Mouse (Mus musculus) intestine, postnatal 0 days (tissue): ENCODE results near the gene Arl6. TPM values are rescaled to one million over a fixed set of nuclear protein-coding genes. Genes with fewer than 3 reads are reported as not detected.

ENCODE experiments used
- ATAC-seq: fragments of 200-750 bp; cut with Nextera tagmentation; 2 replicates; pipeline ENCODE4 v1.8.0; 2017; ENCODE audit warnings: mild to moderate bottlenecking, moderate TSS enrichment, moderate library complexity
- H3K27ac ChIP-seq: fragments of 300-500 bp; sonication (generic); 2 replicates; pipeline ENCODE4 v1.5.1; 2014; ENCODE audit warnings: mild to moderate bottlenecking, low read depth, low read length, moderate library complexity
- H3K27me3 ChIP-seq: fragments of 300-500 bp; sonication (generic); replicated peaks from 2 replicates; pipeline ENCODE4 v1.6.1; 2014; ENCODE audit warnings: low read length, mixed read lengths; ENCODE audit not compliant: control insufficient read depth, insufficient read depth
- H3K36me3 ChIP-seq: fragments of 300-500 bp; sonication (generic); 2 replicates; pipeline ENCODE4 v1.6.1; 2014; ENCODE audit warnings: mild to moderate bottlenecking, moderate library complexity; ENCODE audit not compliant: control insufficient read depth, insufficient read depth
- H3K4me1 ChIP-seq: fragments of 300-500 bp; sonication (generic); replicated peaks from 2 replicates; pipeline ENCODE4 v1.6.1; 2014; ENCODE audit warnings: antibody characterized with exemption, low read length, mixed read lengths; ENCODE audit not compliant: control insufficient read depth, insufficient read depth
- H3K4me2 ChIP-seq: fragments of 300-500 bp; sonication (generic); replicated peaks from 2 replicates; pipeline ENCODE4 v1.6.1; 2014; ENCODE audit warnings: low read depth, mild to moderate bottlenecking, moderate library complexity
- H3K4me3 ChIP-seq: fragments of 300-500 bp; sonication (generic); 2 replicates; pipeline ENCODE4 v1.5.1; 2014; ENCODE audit warnings: low read depth, low read length
- H3K9ac ChIP-seq: fragments of 300-500 bp; sonication (generic); 2 replicates; pipeline ENCODE4 v1.6.1; 2014; ENCODE audit warnings: mild to moderate bottlenecking, low read depth, low read length
- H3K9me3 ChIP-seq: fragments of 300-500 bp; sonication (generic); 2 replicates; pipeline ENCODE4 v1.6.1; 2016; ENCODE audit warnings: mixed run types; ENCODE audit not compliant: control insufficient read depth
- CTCF ChIP-seq: sonication (generic); IDR thresholded peaks from 2 replicates; pipeline ENCODE4 v1.5.1; 2016; ENCODE audit warnings: low read depth, mild to moderate bottlenecking, control low read depth, antibody characterized with exemption, moderate library complexity
- WGBS: fragments of 180-500 bp; shearing (Covaris S2); extraction: QIAGEN DNeasy Blood & Tissue Kit; methylation state at CpG from one replicate; pipeline ENCODE4 v1.1.7; 2014; 5-methylcytosine and 5-hydroxymethylcytosine counted together
- polyA plus RNA-seq: library from polyadenylated mRNA; unstranded; fragments of >200 nt; fragmentation: Nextera tagmentation; extraction: Ambion mirVana; gene quantifications from 2 replicates; pipeline ENCODE4 v1.2.1, GENCODE M21; 2015

Arl6 gene
- polyA plus RNA-seq, result 9.9 and 10.0 TPM in 2 replicates

DNA sequence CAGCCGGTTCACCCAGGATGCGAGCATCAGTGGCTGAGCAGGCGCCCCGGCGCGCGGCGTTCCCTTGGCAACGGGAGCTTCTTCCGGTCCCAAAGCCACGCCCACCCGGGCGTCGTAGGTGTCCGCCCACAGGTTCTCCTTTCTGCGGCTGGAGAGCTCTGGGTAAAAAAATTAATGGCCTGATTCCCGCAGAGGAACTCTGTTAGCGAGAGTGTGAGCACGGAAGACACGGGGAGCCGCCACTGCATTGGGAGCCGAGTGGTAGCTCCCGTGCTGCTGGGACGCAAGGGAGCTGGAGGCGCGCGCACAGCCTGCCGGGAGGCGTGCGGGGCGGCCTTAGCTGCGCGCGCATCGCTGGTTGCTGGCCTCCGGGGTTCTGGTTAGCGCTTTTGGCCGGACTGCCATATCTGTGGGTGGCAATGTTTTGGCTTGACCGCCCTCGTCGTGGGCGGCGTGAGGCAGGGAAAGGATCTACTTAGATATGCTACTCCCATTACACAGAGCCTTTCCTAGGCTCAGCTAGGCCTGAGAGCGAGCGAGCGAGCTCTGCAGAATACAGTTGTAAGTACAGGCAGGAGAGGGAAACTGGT, at the start of gene Arl6:
Arl6 (minus strand) TSS at position 290 of the 590 bp plus-strand sequence.
- no peak for TF ChIP-seq CTCF
- Histone ChIP-seq H3K27me3 (no peaks in the 10 kb centered on the region), H3K9me3 (no peaks in the 10 kb centered on the region), H3K27ac (peak within 1 kb of the TSS; percentile 90), H3K36me3 (no peaks in the 10 kb centered on the region), H3K9ac (peak within 1 kb of the TSS; percentile 58), H3K4me1 (no peaks in the 10 kb centered on the region), H3K4me3 (peak within 1 kb of the TSS; percentile 74), H3K4me2 (peak within 1 kb of the TSS; percentile 84)
- ATAC-seq, result peak; percentile 99
- under 1% methylated on average over 46 of the region's 46 CpGs for WGBS

DNA sequence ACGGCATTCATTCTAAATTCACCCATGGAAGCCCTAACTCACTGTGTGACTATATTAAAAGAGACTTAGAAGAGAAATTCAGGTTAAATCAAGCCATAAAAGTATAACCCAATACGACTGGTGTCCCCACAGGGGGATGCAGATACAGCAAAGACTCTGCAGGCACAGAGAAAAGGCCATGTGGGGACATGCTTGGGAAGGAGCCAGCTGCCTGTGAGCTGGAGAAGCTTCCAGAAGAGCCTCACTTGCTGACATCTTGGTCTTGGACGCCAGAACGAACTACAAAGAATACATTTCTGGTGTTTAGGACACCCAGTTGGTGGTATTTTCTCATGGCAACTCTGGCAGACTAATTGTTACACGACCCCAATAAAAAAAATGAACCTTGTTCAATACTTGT, 45.9 kb upstream of the Arl6 start:
- no peak overlapping the region for H3K27ac ChIP-seq
- no peak overlapping the region for H3K4me2 ChIP-seq
- TF ChIP-seq CTCF, result no peak
- WGBS, result 65% methylated on average over 5 of the region's 5 CpGs
- H3K4me1 ChIP-seq, result no peaks in the 10 kb centered on the region
- H3K4me3 ChIP-seq, result no peak overlapping the region
- H3K9me3 ChIP-seq, result no peaks in the 10 kb centered on the region
- no peaks in the 10 kb centered on the region for H3K36me3 ChIP-seq
- no peak for ATAC-seq
- H3K27me3 ChIP-seq, result no peaks in the 10 kb centered on the region
- H3K9ac ChIP-seq, result no peak overlapping the region

DNA sequence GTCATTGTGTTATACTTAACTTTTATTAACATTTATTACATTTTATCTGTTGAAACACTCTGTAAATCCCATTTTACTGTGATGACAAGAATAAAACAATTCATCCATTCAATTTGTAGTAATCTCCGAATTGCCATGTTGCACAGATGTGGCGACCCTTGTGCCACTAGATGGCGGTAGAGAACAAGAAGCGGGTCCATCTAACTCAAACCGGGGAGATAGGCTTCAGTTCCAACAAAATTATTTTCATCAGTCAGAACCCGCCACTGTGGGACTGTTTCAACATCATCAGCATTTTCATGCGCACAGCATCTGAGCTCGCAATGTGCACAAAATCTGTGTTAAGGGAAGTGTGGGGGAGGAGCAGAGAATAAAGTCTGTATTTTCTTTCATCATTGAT, 44.2 kb upstream of the Arl6 start:
- TF ChIP-seq CTCF, result peak; percentile 95
- Histone ChIP-seq H3K9ac (no peak overlapping the region), H3K36me3 (no peaks in the 10 kb centered on the region), H3K27ac (no peak overlapping the region), H3K4me3 (no peak overlapping the region), H3K27me3 (no peaks in the 10 kb centered on the region), H3K4me2 (no peak overlapping the region), H3K4me1 (no peaks in the 10 kb centered on the region), H3K9me3 (no peaks in the 10 kb centered on the region)
- 6% methylated on average over 8 of the region's 8 CpGs for WGBS
- ATAC-seq, result no peak

DNA sequence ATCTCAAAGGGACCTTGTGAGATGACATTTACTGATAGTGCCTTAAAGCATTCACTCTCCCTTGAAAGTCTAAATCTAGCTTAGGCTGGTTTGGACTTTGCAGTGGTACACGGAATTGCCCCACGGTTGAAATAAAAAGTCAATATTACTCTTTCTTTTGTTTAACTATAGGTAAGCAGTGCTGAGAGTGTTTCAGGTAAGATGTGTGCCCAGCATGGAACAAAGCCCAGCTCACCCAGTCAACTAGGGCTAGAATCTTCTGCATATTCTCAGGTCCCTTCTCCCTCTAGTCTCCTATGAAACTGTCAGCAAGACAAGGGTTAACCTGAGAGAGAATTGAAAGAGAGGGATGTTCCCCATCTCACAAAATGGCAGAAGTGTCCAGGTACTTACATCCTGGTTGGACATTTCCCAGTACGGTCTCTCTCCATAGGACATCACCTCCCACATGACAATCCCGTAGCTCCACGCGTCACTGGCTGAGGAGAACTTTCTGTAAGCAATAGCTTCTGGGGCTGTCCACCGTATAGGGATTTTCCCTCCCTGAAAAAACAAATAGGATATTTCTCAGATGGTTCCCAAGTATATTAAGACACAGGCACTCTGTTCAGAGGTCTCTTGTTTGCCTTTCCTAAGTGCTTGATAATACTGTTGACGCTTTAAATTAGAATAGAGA, 43.2 kb upstream of the Arl6 start:
- H3K27ac ChIP-seq, result no peak overlapping the region
- no peak overlapping the region for H3K9ac ChIP-seq
- TF ChIP-seq CTCF, result no peak
- no peaks in the 10 kb centered on the region for H3K36me3 ChIP-seq
- H3K27me3 ChIP-seq, result no peaks in the 10 kb centered on the region
- no peak overlapping the region for H3K4me3 ChIP-seq
- H3K9me3 ChIP-seq, result no peaks in the 10 kb centered on the region
- ATAC-seq, result no peak
- WGBS, result 64% methylated on average over 8 of the region's 8 CpGs
- no peak overlapping the region for H3K4me2 ChIP-seq
- no peaks in the 10 kb centered on the region for H3K4me1 ChIP-seq

DNA sequence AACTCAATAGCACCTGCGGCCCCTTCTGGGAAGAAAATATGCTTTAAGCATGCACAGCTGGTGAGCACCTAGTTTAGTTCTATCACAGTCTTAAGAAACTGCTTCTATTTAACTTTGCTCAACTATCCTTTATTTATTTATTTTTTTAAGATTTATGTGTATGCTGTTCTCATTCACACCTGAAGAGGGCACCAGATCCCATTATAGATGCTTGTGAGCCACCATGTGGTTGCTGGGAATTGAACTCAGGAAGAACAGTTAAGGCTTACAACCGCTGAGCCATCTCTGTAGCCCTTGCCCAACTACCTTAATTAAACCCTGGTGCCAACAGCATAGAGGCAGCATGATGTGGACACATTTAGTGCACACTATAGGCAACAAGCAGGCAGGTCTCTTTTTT, 27.7 kb upstream of the Arl6 start:
- no peak overlapping the region for H3K27ac ChIP-seq
- H3K27me3 ChIP-seq, result no peaks in the 10 kb centered on the region
- no peaks in the 10 kb centered on the region for H3K9me3 ChIP-seq
- no peaks in the 10 kb centered on the region for H3K36me3 ChIP-seq
- TF ChIP-seq CTCF, result no peak
- H3K9ac ChIP-seq, result no peak overlapping the region
- H3K4me3 ChIP-seq, result no peak overlapping the region
- no peaks in the 10 kb centered on the region for H3K4me1 ChIP-seq
- H3K4me2 ChIP-seq, result no peak overlapping the region
- WGBS, result 89% methylated on average over 2 of the region's 2 CpGs
- ATAC-seq, result no peak

DNA sequence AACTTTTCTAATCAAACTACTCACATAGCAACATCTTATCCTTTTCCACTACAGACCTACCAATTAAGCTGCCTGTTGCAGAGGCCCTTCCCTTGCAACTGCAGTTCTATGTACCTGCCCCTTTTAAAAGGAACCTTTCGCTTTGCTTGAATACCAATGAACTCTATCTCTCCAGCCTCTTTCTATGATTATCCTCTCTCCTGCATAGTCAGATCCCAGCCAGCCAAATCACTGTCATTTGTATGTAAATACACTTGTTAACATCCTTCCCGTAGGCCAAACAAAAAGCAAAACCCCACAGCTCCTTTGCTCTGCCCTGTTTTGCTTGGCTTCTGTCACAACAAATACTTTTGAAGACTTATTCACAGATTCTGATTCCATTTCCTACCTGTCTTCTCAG, 4.6 kb upstream of the Arl6 start:
- no peak for ATAC-seq
- Histone ChIP-seq H3K27ac (no peak overlapping the region), H3K36me3 (no peaks in the 10 kb centered on the region), H3K9ac (no peak overlapping the region), H3K27me3 (no peaks in the 10 kb centered on the region), H3K4me3 (no peak overlapping the region), H3K9me3 (no peaks in the 10 kb centered on the region), H3K4me2 (no peak overlapping the region), H3K4me1 (no peaks in the 10 kb centered on the region)
- no peak for TF ChIP-seq CTCF
- WGBS, result 48% methylated on average over 2 of the region's 2 CpGs
